Mouse (Mus musculus) cerebellum, adult 2 months (tissue): ENCODE data around the gene Lpcat3. TPM values are rescaled to one million over a fixed set of nuclear protein-coding genes. Genes with fewer than 3 reads are reported as not detected.
"Not testable (repeated sequence)": the region's sequence is repeated elsewhere in the genome, so short reads cannot be mapped to it uniquely, and the experiment has no call there.

Experiments
- DNase-seq, 2 experiments: peaks; one replicate each; pipeline ENCODE4 v3.0.0; 2021
- H3K27ac ChIP-seq: fragments of 200-500 bp; 2 replicates; pipeline ENCODE4 v1.5.1; 2012; ENCODE audit warnings: low read length, control low read depth, inconsistent platforms; ENCODE audit not compliant: insufficient read depth
- H3K27me3 ChIP-seq: fragments of 200-500 bp; 2 replicates; pipeline ENCODE4 v1.6.1; 2012; ENCODE audit warnings: inconsistent platforms, mild to moderate bottlenecking, low read length, moderate library complexity; ENCODE audit not compliant: control insufficient read depth, insufficient read depth
- H3K4me1 ChIP-seq: fragments of 200-500 bp; 2 replicates; pipeline ENCODE4 v1.6.1; 2011; ENCODE audit warnings: low read length; ENCODE audit not compliant: control insufficient read depth, insufficient read depth
- H3K4me3 ChIP-seq: fragments of 200-500 bp; replicated peaks from 2 replicates; pipeline ENCODE3; 2011; ENCODE audit warnings: mild to moderate bottlenecking, low read depth, low read length, control low read depth; ENCODE audit not compliant: insufficient read depth
- CTCF ChIP-seq: fragments of 200-500 bp; IDR thresholded peaks from 2 replicates; pipeline ENCODE4 v1.5.1; 2011; ENCODE audit warnings: low read depth, mild to moderate bottlenecking, control low read depth, low read length, moderate library complexity, borderline replicate concordance; ENCODE audit not compliant: insufficient read depth
- POLR2A ChIP-seq: fragments of 200-500 bp; IDR thresholded peaks from 2 replicates; pipeline ENCODE4 v1.6.1; 2011; ENCODE audit warnings: low read length, control low read depth, borderline replicate concordance; ENCODE audit not compliant: insufficient read depth
- WGBS: fragments of 180-500 bp; shearing (Covaris S2); methylation state at CpG from one replicate; pipeline ENCODE4 v1.1.7; 2018; 5-methylcytosine and 5-hydroxymethylcytosine counted together
- polyA plus RNA-seq: library from polyadenylated mRNA; depleted of rRNA; stranded (reverse); fragments of >200 nt; gene quantifications from 2 replicates; pipeline ENCODE4 v1.2.3, GENCODE M21; 2012; rRNA removed

Lpcat3 gene
- polyA plus RNA-seq = 56.4 and 60.0 TPM in 2 replicates

DNA sequence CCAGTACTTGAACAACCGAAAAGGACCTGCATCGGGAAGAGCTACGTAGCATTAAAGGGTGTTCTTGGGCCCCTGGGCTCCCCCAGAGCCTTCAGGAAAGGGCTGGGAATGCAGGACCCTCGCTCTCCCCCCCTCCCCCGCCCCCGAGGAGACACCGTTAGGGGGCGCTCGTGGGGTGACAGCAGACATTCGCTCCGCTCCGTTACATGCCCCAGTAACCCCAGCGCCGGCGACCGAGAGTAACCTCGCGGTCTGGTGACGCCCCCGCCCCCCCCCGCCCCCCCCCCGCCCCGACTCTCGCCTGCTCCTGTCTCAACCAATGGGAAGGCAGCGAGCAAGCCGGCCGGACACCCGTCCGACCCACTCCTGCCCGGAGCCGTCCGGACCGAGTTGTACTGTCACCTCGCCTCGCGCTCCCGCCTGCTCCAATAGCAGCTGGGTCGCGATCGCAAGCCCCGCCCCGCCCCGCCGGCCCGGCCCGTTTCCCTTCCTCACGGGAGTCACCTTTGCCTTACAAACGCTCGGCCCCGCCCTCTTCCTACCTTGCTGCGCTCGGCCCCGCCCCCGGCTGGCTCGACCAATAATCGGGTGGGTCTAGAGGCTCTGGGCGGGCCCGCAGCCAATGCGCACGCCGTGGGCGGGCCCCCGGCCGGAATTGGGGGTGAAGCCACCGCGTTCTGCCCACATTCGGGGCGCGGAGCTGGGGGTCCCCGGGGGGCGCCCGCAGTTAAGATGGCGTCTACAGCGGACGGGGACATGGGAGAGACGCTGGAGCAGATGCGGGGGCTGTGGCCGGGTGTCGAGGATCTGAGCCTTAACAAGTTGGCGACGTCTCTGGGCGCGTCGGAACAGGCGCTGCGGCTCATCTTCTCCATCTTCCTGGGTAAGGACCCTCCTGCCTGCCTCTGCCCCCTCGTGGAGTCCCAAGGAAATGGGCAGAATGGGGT lies at the start of gene Lpcat3:
Gene Lpcat3 (plus strand): TSS at position 551 of the 947 bp plus-strand sequence.
- no peak; the same call in 1 of the 2 replicates for TF ChIP-seq POLR2A
- peak; percentile 66 for TF ChIP-seq CTCF
- H3K4me1 ChIP-seq = peaks cover 3% of the 10 kb centered on the region; the same call in 1 of the 2 replicates
- no peaks in the 10 kb centered on the region for H3K27me3 ChIP-seq
- 2% methylated on average over 81 of the region's 87 CpGs for WGBS
- H3K4me3 ChIP-seq = peak within 1 kb of the TSS; percentile 76
- H3K27ac ChIP-seq = peak within 1 kb of the TSS; percentile 80
- peak; percentile 100 for DNase-seq

DNA sequence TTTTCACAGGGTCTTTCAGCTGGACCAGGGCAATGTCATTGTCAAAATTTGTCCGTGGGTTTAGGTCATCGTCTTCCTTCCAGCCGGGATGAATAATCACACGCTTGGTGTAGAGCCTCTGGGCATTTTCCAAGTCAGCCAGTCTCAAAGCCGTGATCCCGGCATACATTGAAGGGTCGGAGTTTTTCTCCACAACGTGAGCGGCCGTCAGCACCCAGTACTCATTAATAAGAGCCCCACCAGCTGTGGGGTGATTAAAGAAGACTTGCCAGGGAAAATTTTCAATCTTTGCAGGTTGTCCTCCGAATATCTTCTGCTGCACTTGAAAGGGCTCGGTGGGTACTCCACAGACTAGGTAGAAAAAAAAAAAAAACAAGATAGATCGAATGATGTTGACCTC lies 37.2 kb upstream of the Lpcat3 start:
- DNase-seq = no peak
- Histone ChIP-seq H3K4me1 (no peaks in the 10 kb centered on the region), H3K4me3 (no peak overlapping the region), H3K27me3 (no peaks in the 10 kb centered on the region), H3K27ac (no peak overlapping the region)
- WGBS = 86% methylated on average over 13 of the region's 13 CpGs
- TF ChIP-seq POLR2A = no peak
- no peak for TF ChIP-seq CTCF

DNA sequence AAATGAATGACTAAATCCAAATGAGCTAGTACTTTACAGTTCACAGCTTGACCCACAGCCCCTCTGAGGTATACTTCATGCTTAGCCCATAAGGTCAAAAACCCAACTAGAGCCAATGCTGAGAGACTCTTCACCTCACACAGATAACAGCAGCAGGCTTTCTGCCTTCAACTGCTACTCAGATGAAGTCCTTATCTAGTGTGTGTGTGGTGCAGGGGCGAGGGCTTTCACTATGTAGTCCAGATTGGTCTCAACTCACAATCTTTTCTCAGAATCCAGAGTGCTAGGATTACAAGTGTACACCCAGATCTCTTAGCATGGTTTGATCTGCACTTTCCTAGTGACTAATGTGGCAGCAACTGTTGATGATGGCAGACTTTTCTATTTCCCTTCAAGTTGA lies 36.6 kb upstream of the Lpcat3 start:
- 58% methylated on average over 1 of the region's 1 CpGs for WGBS
- H3K4me1 ChIP-seq, H3K27ac ChIP-seq, H3K27me3 ChIP-seq, DNase-seq, H3K4me3 ChIP-seq: not testable (repeated sequence)

DNA sequence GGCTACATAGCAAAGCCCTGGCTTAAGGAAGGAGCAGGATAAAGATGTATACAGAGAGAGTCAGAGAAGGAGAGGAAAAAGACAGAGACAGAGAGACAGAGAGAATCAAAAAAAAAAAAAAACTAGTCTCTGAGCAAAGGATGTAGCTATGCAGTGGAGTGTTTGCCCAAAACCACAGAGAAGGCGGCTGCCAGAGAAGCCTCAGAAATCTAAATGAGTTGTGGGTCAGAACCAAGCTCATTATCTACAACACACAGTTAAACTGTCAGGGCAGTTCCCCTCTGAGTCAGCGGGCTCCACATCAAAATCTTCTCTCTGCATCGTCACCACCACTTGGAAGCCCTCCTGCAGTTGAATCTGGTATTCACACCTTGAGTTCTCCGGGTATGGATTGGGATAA lies 32.1 kb upstream of the Lpcat3 start:
- Histone ChIP-seq H3K27ac (no peak overlapping the region), H3K27me3 (no peaks in the 10 kb centered on the region), H3K4me3 (no peak overlapping the region), H3K4me1 (no peaks in the 10 kb centered on the region)
- no peak for DNase-seq
- TF ChIP-seq POLR2A (no peak), CTCF (no peak)
- WGBS = 89% methylated on average over 4 of the region's 4 CpGs

GRCm38 (mm10) chr6:124635985-124636384 lies 26.8 kb upstream of the Lpcat3 start, which contains the start of gene C1s2:
TSS of gene C1s2 (minus strand) at chr6:124636085.
- 69% methylated on average over 2 of the region's 2 CpGs for WGBS
- not testable (repeated sequence) for H3K4me3 ChIP-seq, H3K27me3 ChIP-seq, H3K4me1 ChIP-seq, H3K27ac ChIP-seq, DNase-seq

DNA sequence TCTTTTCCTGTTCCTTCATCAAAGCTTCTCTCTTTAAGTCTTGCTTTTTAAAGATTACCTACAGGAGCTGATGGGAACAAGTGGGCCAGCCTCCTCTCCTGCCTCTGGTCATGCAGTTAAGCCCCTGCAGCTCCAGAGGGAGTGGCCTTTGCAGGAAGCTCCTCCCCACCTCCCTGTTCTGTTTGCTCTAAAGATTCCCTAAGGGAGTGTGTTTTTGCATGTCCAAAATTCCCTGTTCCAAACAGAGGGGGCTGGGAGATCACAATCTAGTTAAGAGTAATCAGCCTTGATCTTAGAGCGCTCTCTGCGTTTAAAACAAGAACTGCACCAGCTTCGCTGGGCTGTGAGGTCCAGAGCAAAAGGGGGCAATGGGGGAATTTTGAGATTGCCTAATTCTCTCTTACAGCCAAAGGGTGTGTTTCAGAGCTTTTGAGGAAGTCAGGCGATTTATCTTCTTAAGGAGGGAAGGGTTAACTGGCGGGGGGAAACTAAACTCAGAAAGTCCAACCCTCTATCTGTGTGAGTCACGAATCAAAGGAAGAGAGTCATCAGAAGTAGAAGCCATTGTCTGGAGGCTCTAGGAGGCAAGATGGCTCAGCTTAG lies 25.9 kb upstream of the Lpcat3 start:
- not testable (repeated sequence) for H3K4me1 ChIP-seq, H3K27ac ChIP-seq, H3K27me3 ChIP-seq, DNase-seq, H3K4me3 ChIP-seq
- 46% methylated on average over 6 of the region's 6 CpGs for WGBS

DNA sequence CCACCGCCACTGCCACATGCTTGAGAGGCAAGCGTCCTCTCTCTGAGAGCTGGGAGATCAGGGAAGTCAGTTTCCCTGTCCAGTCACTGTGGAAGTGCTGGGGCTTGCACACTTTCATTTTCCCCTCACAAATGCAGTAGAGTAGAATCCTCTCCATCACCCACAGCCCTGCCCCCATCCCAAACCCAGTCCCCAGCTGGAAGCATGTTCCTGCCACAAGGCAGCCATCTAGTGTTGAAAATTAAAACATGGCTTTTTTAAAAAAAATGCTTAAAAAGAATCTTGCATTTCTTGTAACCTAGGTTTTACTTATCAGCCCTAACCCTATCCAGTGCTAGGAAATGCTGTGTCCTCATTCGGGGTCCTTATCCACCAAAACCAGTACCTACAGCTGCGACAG lies 22.8 kb upstream of the Lpcat3 start:
- WGBS = 87% methylated on average over 4 of the region's 4 CpGs
- H3K4me1 ChIP-seq = no peaks in the 10 kb centered on the region
- DNase-seq = no peak
- H3K4me3 ChIP-seq = no peak overlapping the region
- no peaks in the 10 kb centered on the region for H3K27me3 ChIP-seq
- TF ChIP-seq CTCF = no peak
- no peak for TF ChIP-seq POLR2A
- no peak overlapping the region for H3K27ac ChIP-seq

DNA sequence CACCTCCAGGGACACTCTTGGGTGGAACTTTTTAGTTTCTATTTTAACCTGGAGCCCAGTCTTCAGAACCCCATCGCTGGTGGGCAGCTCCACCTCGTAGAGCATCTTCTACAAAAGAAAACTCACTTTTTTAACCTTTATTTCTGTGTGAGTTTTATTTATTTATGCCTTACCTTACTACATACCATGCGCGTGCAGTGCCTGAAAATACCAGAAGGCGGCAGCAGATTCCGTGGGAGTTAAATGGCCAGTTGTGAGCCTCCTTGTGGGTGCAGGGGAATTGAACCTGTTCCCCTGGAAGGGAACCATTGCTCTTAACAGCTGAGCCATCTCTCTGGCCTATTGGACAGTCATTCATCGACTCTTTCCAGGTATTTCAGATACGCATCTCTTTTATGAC lies 21.8 kb upstream of the Lpcat3 start:
- no peaks in the 10 kb centered on the region for H3K4me1 ChIP-seq
- TF ChIP-seq POLR2A (no peak), CTCF (peak; percentile 74)
- no peak overlapping the region for H3K27ac ChIP-seq

More for the DNA sequence above, 21.8 kb upstream of the Lpcat3 start:
- WGBS = 43% methylated on average over 8 of the region's 8 CpGs
- peak; percentile 63 to 78 for DNase-seq
- H3K4me3 ChIP-seq = no peak overlapping the region
- no peaks in the 10 kb centered on the region for H3K27me3 ChIP-seq
